Mouse (Mus musculus) olfactory bulb, adult 2 months (tissue): ENCODE results near the gene Apobec2.
"Not testable (repeated sequence)": the region's sequence is repeated elsewhere in the genome, so short reads cannot be mapped to it uniquely, and the experiment has no call there.

ENCODE experiments used
- CTCF ChIP-seq: fragments of 200-500 bp; IDR thresholded peaks from 2 replicates; pipeline ENCODE4 v1.5.1; 2012; ENCODE audit warnings: low read depth, mild to moderate bottlenecking, low read length, moderate library complexity; ENCODE audit not compliant: insufficient read depth
- POLR2A ChIP-seq: fragments of 200-500 bp; IDR thresholded peaks from 2 replicates; pipeline ENCODE4 v1.6.1; 2012; ENCODE audit warnings: mild to moderate bottlenecking, low read depth, low read length, moderate library complexity; ENCODE audit not compliant: insufficient read depth

DNA sequence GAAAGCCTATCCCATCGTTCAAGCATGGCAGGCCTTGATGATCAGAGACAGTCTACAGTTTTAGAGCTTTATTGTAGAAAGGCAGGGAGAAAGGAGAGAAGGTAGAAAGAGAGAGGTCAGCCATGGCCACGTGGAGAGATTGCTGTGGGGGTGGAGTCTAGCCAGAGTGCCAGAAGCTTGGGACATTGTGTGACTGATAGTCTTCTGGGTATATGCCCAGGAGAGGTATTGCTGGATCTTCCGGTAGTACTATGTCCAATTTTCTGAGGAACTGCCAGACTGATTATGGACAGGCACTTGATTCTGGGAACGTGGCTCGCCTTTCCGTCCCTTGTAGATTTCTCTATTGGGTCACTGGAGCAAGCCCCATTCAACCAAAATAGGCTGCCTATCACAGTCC, 41.6 kb upstream of the Apobec2 start:
- TF ChIP-seq CTCF, POLR2A: not testable (repeated sequence)
